Mouse (Mus musculus) lung, adult 2 months (tissue): ENCODE data around the gene Uba5. TPM values are rescaled to one million over a fixed set of nuclear protein-coding genes. Genes with fewer than 3 reads are reported as not detected.
A peak's percentile ranks its signal among the peaks of the same experiment; 100 is the strongest.

ENCODE experiments used
- DNase-seq: peaks from one replicate; pipeline ENCODE4 v3.0.0; 2022
- H3K4me1 ChIP-seq: fragments of 200-500 bp; 2 replicates; pipeline ENCODE4 v1.6.1; 2011; ENCODE audit warnings: low read length; ENCODE audit not compliant: control insufficient read depth, insufficient read depth
- H3K4me3 ChIP-seq: fragments of 200-500 bp; replicated peaks from 2 replicates; pipeline ENCODE3; 2011; ENCODE audit warnings: low read depth, mild to moderate bottlenecking, control low read depth, low read length; ENCODE audit errors: extremely low read depth
- CTCF ChIP-seq: fragments of 200-500 bp; IDR thresholded peaks from 2 replicates; pipeline ENCODE4 v1.5.1; 2011; ENCODE audit warnings: mild to moderate bottlenecking, low read length, control low read depth; ENCODE audit not compliant: insufficient read depth
- POLR2A ChIP-seq: fragments of 200-500 bp; IDR thresholded peaks from 2 replicates; pipeline ENCODE4 v1.6.1; 2011; ENCODE audit warnings: low read depth, mild to moderate bottlenecking, control low read depth, low read length, borderline replicate concordance; ENCODE audit errors: extremely low read depth
- WGBS: fragments of 180-500 bp; shearing (Covaris S2); methylation state at CpG from one replicate; pipeline ENCODE4 v1.1.7; 2018; 5-methylcytosine and 5-hydroxymethylcytosine counted together
- polyA plus RNA-seq: library from polyadenylated mRNA; depleted of rRNA; stranded (reverse); fragments of >200 nt; gene quantifications from 2 replicates; pipeline ENCODE4 v1.2.3, GENCODE M21; 2012

The Uba5 gene
- polyA plus RNA-seq, 1 experiment, result 19.2 TPM

DNA sequence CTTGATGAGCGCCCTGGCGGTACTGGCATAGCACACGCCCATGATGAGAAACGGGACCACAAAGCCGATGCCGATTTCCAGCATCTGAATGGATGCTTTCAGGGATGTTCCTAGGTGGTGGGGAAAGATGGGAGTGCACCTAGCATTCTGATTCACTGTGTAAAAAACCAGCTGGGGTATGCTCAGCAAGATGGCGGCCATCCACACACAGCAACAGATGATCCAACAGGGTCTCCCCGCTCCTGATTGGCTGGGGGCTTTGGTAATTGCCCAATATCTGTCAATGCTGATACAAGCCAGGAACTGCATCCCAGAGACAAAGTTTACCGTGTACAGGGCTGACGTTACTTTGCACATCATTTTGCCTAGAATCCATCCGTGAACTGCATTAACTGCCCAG lies 36.1 kb upstream of the Uba5 start:
- no peak for TF ChIP-seq CTCF
- no peak for TF ChIP-seq POLR2A
- DNase-seq, result no peak
- Histone ChIP-seq H3K4me3 (no peak overlapping the region), H3K4me1 (peaks cover 3% of the 10 kb centered on the region)
- 94% methylated on average over 11 of the region's 11 CpGs for WGBS

DNA sequence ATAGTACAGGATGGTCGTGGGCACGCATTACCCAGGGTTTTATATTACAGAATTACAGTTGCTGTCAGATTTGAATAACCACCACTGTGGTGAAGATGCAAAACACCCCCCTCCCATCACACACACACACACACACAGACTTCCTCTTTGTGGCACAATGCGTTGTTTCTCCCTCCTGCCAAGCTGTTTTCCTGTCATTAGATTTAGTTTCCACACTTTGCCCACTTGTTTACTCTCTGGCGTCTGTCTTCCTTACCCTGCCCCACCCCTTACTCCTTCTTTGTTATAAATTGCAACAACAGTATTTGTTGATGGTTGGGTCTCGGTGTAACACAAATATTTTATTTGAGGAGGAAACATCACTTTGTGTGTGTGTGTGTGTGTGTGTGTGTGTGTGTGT lies 35.3 kb upstream of the Uba5 start:
- no peak overlapping the region for H3K4me3 ChIP-seq
- TF ChIP-seq CTCF (no peak), POLR2A (no peak)
- no peak for DNase-seq
- peaks cover 3% of the 10 kb centered on the region for H3K4me1 ChIP-seq
- 29% methylated on average over 5 of the region's 5 CpGs for WGBS

DNA sequence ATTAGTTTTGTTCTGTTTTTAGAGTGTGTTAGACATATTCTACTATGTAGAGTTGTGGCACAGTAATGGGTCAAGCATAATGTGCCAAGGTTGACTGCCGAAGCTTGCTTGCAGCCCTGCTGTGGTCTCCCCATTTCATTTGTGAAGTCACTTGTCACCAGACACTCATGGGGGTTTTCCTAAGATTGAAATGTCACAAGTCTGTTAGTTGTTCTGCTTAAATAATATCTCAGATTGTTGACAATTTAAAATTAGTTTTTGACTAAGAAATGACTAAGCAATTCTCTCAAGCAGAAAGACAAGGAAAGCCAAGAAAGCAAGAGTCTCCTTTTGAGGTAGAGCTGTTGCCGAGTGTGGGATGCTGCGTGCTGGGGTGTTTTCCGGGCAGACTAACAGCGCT lies 30.0 kb upstream of the Uba5 start:
- no peak overlapping the region for H3K4me3 ChIP-seq
- 94% methylated on average over 5 of the region's 5 CpGs for WGBS
- H3K4me1 ChIP-seq, result peaks cover 9% of the 10 kb centered on the region; the same call in 1 of the 2 replicates
- no peak for TF ChIP-seq POLR2A
- no peak for TF ChIP-seq CTCF
- DNase-seq, result no peak

DNA sequence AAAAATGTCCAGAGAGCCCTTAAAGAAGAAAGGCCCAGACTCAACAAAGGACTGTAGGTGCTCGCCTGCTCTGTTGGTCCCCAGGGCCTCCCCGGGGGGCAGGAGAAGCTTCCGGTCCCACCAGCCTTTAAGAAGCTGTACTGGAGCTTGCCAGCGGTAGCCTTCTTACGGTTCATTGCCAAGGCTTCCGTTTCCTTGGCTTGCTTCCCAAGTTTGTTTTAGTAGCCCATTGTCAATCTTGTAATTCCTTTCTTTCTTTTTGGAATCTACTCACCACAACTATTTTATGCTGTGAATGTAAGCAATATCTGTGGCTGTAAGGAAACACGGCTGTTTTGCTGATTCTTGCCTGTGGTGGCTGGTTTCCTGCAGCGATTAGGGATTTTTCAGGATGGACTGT lies 25.6 kb upstream of the Uba5 start:
- Histone ChIP-seq H3K4me3 (no peak overlapping the region), H3K4me1 (peaks cover 16% of the 10 kb centered on the region)
- 24% methylated on average over 8 of the region's 8 CpGs for whole genome bisulfite sequencing
- peak; percentile 36 for DNase-seq
- TF ChIP-seq POLR2A, result no peak
- TF ChIP-seq CTCF, result no peak

DNA sequence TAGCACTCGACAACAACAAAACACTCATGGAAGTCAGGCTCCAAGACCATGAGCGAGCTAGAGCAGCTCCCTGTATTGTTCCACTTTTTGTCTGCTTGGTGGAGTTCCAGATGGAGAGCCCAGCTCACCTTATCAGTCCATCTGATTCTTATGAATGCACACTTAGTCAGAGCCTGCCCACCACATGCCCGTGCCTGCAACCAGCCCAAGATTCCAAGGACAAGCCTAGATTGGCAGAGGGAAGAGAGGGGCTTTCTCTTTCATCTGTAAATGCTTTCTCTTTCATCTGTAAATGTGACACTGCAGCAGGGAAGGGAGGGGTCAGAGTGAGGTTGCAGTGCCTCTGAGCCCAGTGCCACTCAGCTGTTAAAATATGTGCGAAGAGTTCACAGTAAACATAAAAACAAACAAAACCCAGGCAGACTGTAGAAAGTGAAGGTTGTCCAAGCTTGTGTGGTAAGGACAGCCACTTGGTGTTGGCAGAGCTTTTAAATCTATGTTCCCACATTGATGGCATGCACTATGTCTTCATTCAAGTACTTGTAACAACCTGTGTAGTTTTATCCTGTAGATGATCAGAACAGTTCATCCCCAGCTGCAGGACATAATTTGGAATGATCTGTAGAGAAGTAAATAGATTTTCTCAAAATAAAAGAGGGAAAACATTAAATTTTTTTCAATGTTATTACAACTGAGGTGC lies 22.9 kb upstream of the Uba5 start:
- TF ChIP-seq CTCF (no peak), POLR2A (no peak)
- DNase-seq, result no peak
- Histone ChIP-seq H3K4me3 (no peak overlapping the region), H3K4me1 (peaks cover 16% of the 10 kb centered on the region)
- WGBS, result 46% methylated on average over 4 of the region's 4 CpGs

DNA sequence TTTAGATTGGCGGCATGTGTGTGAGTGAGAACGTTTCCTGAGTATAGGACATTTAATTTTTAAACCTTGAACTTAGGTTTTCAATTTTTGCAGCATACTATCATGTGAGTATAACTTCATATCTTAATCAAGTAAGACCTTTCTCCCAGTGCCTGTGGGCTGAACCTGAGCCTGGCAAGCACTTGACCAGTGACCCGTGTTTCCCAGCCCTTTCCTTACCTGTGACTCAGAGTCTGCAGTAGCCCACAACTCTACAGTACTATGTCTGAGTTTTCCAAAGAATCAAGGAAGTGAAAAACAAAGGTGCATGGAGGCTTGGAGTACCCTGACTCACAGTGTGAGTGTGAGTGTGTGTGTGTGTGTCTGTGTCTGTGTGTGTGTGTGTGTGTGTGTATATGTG lies 17.1 kb upstream of the Uba5 start:
- no peak for TF ChIP-seq POLR2A
- no peak for TF ChIP-seq CTCF
- whole genome bisulfite sequencing, result 66% methylated on average over 3 of the region's 3 CpGs
- no peaks in the 10 kb centered on the region for H3K4me1 ChIP-seq
- no peak overlapping the region for H3K4me3 ChIP-seq
- DNase-seq, result no peak

DNA sequence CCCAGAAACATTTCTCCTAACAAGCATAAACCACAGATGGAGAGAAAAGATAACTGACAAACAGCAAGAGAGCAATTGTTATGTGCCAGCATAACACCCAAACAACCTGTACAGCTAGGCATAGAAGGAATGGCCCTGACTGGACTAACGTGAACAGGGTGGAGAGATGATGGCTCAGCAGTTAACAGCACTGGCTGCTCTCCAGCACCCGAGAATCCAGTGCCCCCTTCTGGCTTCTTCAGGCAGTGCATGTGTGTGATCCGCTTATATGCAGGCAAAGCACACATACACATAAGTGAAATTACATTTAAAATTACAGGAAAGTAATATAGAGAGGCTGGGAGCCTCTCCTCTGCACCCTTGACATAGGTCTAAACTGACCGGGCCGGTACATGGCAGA lies 16.4 kb upstream of the Uba5 start:
- DNase-seq, result peak; percentile 49
- peak; percentile 66 for TF ChIP-seq CTCF
- TF ChIP-seq POLR2A, result no peak
- Histone ChIP-seq H3K4me3 (no peak overlapping the region), H3K4me1 (no peaks in the 10 kb centered on the region)
- 48% methylated on average over 5 of the region's 5 CpGs for WGBS

DNA sequence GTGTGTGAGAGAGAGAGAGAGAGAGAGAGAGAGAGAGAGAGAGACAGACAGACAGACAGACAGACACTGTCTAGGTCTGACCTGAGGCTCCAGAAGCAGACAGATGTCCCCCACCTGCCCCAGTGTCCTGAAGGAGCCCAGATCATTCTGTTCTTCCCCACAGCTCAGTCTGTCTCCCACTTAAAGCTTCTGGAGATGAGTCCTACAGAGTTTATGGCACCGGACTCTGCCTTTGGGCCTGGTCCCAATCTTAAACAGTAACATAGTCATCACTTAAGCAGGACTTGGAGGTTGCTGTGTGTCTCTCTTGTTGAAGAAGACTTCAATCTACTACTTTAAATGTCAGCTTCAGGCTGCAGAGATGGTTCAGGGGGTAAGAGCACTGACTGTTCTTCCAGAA lies 15.8 kb upstream of the Uba5 start:
- DNase-seq, result no peak
- no peaks in the 10 kb centered on the region for H3K4me1 ChIP-seq
- TF ChIP-seq CTCF, result no peak
- no peak for TF ChIP-seq POLR2A
- no peak overlapping the region for H3K4me3 ChIP-seq
- WGBS, result 86% methylated on average over 1 of the region's 1 CpGs

DNA sequence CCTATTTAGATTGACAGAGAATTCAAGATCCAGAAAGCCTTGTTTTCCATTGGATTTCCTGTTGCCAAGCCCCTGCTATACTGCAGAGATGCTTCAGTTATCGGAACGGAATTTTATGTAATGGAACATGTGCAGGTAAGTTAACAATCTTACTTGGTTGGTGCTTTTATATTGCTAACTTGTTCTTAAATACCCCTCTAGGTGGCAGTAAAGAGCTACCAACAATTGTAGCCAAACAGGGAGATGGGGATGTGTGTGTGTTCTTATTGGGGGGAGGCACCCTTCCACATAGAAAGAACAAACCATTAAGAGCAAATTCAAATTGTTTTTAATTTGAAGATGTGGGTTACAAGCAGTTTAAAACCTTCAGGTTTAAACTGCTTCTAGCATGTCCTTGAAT lies 12.9 kb upstream of the Uba5 start:
- Histone ChIP-seq H3K4me3 (no peak overlapping the region), H3K4me1 (no peaks in the 10 kb centered on the region)
- WGBS, result 76% methylated on average over 2 of the region's 2 CpGs
- DNase-seq, result no peak
- TF ChIP-seq CTCF, result no peak
- TF ChIP-seq POLR2A, result no peak

DNA sequence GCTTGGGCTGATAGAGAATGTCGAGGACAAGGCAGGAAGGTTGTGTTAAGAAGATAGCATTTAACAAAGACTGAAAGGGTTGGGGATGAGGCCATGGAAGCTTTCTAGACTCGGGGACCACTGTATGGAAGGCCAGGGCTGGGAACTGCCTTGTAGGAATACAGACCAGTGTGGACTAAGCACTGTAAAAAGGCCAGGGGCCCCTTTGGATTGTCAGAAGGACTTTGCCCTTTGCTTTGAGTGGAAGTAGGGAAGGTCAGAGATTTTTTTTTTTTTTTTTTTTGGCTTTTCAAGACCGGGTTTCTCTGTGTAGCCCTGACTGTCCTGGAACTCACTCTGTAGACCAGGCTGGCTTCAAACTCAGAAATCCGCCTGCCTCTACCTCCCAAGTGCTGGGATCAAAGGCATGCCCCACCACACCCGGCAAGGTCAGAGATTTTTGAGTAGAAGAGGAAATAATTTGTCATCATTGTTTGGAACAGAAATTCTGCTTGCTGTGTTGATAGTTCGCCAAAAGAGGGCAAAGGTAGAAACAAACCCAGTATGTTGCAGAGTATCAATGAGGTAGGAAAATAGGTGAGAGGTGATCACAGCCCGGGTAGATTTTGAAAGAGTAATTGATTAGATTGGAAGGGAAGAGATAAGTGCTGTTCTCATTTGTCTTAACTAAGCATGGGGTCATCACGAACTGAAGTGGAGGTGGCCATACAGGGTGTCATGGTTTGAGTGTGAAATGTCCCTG lies 8.1 kb upstream of the Uba5 start:
- no peak overlapping the region for H3K4me3 ChIP-seq
- no peak for TF ChIP-seq POLR2A
- TF ChIP-seq CTCF, result no peak
- DNase-seq, result no peak
- no peaks in the 10 kb centered on the region for H3K4me1 ChIP-seq
- 67% methylated on average over 8 of the region's 8 CpGs for WGBS

DNA sequence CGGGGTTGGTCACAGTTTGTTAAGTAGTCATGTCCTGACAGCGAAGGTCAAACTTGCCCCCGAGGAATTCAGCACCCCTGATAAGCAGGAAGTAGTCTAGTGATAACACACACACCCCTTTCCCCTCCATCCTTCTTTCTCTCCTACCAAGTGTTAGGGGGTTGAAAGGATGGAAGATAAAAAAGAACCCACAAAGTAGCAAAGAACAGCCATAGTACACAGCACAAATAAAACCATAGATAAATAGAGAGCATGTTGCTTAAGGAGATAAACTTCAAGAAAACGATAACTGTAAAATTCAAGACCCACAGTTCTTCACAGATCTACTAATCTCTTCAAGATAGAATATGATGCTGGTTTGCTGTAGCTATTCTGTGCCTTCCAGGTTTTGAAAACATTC lies 7.3 kb upstream of the Uba5 start:
- no peak for TF ChIP-seq POLR2A
- no peak for TF ChIP-seq CTCF
- 68% methylated on average over 4 of the region's 4 CpGs for WGBS
- no peak for DNase-seq

More for the DNA sequence above, 7.3 kb upstream of the Uba5 start:
- Histone ChIP-seq H3K4me3 (no peak overlapping the region), H3K4me1 (no peaks in the 10 kb centered on the region)
